Mouse (Mus musculus) v-Abl transformed pro-B cells (cell line): ENCODE measurements around the gene Gm20388.

Source experiments
- in situ Hi-C, 2 experiments: fragments of 400-800 bp; cut with MboI; formaldehyde crosslinking; loops; one replicate each; pipeline ENCODE4 v1.15.1; 2025; ENCODE audit not compliant: unreplicated experiment in 2 of 2

Gm20388 gene

DNA sequence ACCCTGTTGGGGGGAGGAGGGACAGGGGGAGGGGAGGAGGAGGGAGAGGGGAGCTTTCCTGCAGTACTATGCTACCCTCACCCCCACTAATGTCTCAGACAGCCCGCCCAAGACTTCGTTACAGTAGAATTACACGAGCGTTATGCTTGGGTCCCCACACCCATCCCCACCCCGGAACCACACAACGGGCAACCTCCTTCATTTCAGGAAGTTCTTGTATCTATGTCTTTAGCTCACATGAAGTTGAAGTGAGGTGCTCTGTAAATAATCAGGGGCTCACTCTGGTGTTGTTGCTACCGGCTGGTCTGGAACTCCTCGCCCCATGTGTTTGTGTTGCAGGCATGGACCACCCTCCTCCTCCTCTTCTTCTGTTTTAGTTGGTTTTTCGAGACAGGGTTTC, 2517.5 kb downstream of the Gm20388 start:
- in situ Hi-C loops: loop anchor here in 1 of 2 experiments (5.0 kb wide), 1 partner anchor 46 kb away; no protein-coding TSS in a partner anchor

DNA sequence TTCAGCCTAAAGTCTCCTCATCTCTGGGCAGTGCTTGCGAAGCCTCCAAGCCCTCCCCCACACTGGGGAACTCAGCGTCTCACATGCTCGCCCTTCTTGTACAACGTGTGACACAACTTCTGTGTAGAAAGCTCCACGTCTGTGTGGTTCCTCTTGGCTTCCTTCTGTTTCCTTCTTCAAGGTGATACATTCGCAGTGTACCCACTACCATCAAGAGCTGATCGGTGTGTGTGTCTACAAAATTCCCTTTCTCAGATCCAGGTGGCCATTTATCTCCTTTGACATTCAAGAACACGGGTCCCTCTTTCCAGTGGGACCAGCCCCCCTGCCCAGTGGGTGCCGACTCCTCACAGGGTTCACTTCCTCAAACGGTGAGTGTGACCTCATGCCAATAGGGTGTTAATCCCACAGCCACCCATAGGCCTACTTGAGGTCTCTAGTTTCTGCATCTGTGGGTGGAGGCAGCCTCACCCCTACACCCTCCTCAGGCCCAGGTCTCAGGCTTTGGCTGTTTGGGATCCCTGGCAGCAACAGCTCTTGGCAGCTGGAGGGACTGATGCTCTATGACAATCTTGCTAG, 2519.5 kb downstream of the Gm20388 start:
- in situ Hi-C loops: no loop called here

DNA sequence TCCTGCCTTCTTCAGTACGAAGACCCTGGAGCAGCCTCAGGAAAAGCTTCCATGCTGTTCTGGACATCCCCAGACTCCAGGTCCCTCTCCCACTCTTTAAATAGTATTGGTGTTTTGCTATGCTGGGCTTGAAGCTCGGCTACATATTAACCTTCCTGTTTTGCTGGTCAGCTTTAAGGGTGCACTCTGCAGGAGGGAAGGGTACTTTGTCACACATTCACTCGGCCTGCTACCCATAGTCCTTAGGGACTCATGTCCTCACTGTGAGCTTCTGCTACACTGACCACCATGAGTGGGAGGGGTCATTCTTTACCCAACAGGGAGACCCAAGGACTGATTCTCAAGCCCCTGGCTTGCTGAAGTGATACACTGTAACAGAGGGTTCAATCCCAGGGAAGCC, 2520.0 kb downstream of the Gm20388 start:
- in situ Hi-C loops: no loop called here

DNA sequence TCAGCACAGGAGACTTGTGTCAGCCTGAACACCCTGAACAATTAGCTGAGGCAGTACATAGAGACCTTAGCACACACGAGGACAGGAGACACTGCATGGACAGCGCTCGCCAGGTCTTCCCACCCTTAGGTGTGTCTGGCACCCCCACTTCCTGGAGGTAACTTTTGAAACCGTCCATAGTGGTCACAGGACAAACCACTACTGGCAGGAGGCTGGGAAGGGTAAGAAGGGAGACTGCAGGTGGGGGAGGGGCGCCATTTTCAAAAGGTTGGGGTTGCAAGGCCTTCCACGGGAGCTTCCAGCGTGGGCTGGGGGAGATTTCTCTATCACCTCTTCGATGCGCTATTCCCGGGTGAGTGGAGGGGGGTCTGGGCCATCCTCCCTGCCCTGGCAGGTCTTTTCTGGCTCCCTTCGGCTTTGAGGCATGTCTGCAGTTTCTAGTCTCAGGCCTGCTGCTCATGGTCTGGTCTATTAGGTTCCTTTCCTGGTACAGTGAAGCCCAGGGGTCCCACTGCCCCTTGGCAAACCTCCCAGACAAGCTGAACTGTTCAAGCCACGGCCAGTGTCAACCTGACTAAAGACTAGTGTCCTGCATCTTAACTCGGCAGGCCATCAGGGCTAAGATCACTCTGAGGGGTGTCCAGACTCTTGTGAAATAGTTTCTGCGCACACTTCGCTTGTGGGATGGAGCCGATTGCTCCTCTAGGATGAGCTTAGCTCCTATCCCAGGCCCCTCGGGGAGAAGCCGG, 2521.2 kb downstream of the Gm20388 start:
- in situ Hi-C loops: no loop called here

DNA sequence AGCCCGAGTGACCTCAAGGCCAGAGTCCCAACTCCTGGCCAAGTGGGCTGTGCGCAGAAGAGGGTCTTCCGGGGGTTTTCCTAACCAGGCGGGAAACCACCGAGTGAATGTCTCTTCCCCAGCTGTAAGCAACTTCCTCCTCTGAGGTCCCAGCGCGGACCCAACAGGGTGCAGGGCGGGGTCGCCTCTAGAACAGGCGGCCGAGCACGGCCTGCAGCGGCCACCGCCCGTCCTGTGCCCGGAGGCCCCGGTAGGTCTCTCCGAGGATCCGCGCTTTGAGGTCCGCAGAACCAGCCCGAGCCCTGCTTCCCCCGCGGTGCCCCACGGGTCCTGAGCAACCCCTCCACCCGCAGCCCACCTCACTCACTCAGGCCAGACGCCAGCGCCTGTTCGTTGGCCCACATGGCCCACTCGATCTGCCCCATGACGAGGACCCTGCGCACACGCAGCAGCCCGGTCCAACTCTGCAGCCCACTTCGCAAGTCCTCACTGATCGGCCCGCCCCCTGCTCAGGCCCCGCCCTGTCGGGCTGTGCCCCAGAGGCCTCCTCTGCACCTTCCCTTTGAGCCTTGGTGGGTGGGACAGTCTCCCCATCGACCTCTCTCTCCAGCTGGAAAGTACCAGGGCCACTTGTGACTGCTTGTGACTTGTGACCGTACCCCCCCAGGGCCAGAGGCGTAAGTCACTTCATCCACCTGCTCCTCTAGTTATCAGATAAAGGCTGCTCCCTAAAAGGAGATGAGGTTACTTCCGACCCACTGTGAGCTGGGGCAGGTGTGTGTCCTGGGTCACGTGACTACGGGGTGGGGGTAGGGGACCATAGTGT, 2522.0 kb downstream of the Gm20388 start, which contains the start of gene Cyba:
Gene Cyba, minus strand, starts transcription at position 488 of the 826 bp plus-strand sequence.
- in situ Hi-C loops: no loop called here

DNA sequence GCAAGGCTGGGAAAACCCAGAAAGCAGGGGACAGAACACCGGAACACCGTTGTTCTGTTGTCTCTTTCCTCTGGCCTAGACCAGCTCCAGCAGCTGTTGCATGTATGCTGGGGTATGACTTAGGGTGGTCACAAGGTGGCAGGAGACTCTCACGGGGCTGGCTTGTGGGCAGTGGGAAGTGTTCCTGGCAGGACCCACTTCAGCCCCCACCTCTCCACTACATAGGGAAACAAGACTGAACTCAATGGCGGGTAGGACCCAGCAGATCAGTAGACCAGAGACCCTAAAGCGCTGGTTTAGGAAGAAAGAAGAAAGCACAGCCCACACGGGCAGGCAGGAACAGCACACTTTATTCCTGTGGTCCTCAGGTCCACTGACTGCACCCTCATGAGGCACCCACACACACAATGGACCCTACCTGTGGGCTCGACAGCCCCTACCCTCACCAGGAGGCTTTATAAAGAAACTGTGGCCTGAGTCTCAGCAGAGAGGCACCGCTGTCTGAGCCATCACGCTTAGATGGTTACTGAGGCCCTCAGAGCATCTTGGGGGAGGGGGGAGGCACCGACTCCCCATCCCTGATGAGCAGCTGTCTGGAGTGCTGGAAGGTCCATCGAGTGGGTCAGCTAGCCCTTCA, 2522.7 kb downstream of the Gm20388 start:
- in situ Hi-C loops: no loop called here

DNA sequence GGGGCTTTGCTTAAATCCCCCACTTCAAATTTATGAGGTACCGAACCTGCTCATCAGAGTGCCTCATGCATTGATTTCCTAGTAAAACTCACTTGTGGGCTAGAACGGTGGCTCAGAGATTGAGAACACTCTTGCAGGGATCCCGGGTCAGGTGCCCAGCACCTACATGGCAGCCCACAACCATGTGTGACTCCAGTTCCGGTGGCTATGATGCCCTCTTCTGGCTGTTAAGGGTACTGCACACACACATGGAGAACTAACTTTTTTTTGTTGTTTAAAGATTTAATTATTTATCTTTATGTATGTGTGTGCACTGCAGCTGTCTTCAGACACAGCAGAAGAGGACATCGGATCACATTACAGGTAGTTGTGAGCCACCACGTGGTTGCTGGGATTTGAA, 2524.7 kb downstream of the Gm20388 start:
- in situ Hi-C loops: no loop called here

DNA sequence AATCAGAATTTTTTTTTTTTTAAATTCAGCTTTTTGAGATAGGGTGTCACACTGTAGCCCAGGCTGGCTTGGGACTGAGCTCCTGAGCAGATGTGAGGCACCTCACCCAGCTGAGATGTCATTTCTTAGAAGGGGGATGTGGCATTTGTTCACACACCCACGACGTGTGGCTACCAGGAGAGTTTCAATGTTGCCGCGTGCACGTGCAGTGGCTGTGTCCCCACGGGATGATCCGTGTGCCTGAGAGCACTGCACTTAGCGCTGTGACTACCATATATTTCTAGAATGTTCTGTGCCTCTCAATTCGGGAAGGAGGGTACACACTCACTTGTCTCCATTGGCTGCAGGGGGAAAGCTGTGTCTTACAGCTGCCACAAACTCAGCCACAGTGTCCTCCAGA, 2525.5 kb downstream of the Gm20388 start:
- in situ Hi-C loops: no loop called here

DNA sequence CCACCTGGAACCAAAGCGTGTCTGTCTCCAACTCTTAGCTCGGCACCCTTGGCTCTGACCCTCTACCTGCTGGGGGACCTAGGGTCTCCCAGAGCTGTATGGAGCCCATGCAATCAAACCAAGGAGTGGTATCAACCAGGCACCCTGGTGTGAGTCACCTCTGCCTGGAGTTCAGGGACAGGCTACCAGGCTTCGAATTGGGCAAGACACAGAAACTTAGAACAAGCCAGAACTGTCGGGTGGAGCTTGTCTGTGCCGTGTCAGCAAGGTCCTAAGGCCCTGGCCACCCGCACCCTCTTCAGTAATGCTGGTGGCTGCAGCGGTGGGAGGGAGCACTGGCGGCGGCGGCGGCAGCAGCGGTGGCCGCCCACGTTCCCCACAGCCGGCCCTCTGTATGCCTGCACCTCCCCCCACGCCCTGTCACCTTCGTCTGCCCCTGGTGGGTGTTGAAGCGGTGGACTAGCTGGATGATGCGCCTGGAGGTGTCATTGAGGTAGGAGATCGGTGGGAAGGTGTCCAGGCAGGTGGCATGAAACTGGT, 2526.0 kb downstream of the Gm20388 start:
- in situ Hi-C loops: no loop called here

DNA sequence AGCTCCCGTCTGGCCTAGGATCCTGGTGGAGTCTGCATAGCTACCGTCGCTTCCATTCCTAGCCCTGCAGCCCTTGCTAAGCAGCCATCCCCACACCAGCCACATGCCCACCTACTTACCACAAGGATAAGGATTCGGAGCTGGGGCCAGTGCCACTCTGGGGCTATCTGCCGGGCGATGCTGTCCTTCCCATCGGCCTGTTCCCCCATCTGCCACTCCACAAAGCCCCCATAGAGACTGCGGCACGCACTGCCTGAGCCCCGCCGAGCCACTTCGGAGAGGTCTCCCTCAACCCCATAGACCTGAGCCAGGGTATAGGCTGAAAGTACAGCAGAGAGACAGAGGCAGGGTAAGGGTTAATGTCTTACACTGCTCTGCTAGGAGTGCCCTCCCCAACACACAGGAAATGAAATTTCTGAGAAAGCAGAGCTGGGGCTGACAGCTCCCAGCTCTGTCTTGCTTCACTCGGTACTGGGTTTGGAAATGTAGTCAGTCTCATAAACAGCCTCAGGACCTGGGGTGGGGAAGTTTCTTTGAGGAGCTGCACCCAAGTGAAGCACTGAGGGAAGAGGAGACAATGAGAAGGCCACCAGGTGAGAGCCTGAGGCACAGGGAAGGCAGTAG, 2527.2 kb downstream of the Gm20388 start:
- in situ Hi-C loops: no loop called here

DNA sequence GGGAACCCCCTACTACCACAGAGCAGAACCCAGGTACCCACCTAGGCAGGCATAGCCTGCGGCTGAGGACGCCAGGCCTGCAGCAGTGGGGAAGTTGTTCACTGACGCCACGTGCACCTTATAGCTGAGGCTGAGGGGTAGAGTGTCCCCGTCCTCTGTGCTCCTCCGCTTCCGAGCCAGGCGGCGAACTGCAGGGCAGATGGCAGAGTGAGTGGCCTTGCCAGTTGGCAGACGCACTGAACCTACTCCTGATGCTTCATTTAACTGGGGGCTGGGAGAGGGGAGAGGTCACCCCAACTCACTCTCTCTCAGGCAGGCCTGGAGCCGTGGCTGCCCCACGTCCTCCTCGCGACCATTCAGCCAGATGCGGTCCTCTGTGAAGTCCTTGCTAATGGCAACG, 2528.7 kb downstream of the Gm20388 start:
- in situ Hi-C loops: no loop called here

DNA sequence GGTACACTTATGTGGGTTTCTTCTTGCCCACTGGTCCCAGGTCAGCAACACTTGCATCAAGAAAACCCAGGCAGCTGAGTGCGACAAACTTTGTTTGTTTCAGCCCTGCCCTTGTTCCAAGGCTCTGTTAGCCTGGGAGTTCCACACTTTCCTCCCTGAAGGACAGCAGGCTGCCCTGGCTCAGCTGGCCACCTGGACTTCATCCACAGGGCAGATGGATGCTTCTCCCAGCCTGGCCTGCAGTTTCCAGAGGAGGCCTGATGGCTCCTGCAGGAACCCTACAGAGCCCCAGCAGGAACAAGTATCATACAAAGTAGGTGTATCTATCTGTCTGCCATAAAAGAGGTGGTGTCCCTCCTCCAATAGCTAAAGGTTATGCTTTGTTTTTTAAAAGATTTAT, 2530.7 kb downstream of the Gm20388 start:
- in situ Hi-C loops: loop anchor here (5.0 to 10.0 kb wide), 3 partner anchors 106 to 167 kb away; partner anchors contain the start of gene Zfpm1 (in 1 of the 2)

DNA sequence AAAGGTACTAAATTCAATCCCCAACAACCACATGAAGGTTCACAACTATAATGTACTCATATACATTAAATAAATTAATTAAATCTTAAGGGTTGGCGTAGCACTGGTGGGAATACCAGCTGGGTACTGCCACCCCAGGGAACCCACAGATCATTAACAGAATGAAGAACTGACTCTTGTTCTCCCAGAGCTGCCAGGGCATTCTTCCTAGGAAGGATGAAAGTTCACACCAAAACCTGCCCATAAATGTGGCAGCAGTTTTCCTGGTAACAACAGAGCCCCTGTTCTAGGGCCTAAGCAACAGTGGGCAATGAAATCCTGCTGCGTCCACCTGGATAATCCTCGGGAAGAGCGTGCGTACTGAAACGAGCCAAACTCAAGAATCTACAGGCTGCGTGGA, 2531.7 kb downstream of the Gm20388 start:
- in situ Hi-C loops: loop anchor here (5.0 to 10.0 kb wide), 3 partner anchors 105 to 168 kb away; partner anchors contain the start of gene Zfpm1 (in 1 of the 2)

DNA sequence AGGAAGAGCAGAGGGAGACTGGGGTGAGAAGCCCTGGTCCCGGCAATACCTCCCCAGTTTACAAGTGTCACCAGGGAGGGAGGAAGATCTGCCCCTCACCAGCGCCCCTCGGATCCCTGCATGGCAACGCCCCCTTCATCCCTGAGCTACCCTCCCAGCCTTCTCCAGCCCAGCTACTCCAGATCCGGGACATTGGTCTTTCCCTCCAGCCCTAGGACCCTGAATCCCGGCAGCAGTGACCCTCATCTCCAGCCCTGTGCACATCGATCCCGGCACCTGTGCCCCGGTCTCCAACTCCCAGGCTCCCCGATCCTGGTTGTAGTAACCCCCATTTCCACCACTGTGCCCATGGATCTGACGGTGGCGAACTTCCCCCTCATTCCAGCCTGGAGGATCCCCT, 2532.1 kb downstream of the Gm20388 start:
- in situ Hi-C loops: loop anchor here (5.0 to 10.0 kb wide), 3 partner anchors 105 to 168 kb away; partner anchors contain the start of gene Zfpm1 (in 1 of the 2)

DNA sequence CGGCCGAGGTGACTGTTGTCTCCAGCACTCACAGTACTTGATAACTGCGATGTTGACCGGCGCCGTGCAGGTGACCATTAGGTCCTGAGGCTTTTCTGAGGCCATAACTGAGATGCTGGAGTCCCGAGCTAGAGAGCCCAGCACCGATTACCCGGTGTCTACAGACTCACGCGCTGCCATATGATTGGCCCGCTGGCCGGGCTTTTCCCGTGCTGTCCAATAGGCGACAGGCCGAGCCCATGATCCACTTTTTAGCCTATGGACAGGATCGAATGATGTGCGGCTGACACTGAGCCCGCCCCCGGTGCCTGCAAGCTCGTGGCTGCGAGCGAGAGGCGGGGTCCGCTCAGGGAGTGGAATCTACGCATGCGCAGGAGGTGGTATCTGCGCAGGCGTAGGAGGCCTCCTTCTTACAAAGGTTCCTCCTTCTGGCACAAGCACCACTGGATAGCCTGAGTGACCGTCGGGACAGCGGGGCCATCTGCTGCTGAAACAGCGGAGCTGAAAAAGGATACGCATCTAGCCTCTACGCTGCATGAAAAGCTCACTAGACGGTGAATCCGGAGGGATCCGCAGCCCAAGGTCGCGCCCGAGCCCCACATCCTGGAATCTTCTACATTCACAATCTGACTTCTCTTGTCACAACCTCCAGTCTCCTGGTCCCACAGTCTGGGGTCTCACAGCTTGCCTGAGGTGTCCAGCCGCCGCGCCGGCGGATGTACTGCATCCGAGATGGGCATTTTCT, 2532.8 kb downstream of the Gm20388 start, which contains the start of gene Mvd:
Gene Mvd, minus strand, starts transcription at position 161 of the 745 bp plus-strand sequence.
- in situ Hi-C loops: loop anchor here (5.0 to 10.0 kb wide), 3 partner anchors 104 to 169 kb away; partner anchors contain the start of gene Zfpm1 (in 1 of the 2)

DNA sequence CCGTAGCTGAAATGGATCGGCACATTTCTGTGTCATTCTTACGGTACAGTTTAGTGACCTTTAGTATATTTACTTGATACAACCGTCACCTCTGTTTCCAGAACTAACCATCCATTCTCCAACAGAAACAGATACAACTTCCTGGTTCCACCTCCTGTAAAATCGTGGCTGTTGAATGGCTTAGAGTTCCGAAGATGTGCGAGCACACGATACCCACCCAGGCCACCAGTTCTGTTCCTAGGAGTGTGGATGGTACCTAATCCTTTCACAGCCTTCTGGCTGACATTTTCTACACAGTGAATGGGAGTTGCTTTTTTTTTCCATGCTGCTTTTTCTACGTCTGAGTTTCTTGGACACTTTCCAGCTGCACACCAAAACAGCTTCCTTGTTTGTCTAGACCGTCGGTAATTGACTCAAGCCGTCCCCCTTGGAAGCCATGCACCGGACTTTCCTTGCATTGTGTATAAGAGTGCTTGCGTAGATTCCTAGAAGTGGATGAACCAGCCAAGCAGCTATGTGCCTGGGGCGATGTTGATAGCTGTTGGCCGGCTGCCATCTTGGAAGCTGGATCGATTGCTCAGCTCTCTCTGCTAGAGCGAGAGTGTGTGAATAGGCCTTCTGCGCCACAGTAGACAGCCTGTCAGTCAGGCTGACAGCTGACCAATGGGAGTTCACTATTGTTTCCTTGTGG, 2533.6 kb downstream of the Gm20388 start:
- in situ Hi-C loops: loop anchor here (5.0 to 10.0 kb wide), 3 partner anchors 103 to 169 kb away; partner anchors contain the start of gene Zfpm1 (in 1 of the 2)

DNA sequence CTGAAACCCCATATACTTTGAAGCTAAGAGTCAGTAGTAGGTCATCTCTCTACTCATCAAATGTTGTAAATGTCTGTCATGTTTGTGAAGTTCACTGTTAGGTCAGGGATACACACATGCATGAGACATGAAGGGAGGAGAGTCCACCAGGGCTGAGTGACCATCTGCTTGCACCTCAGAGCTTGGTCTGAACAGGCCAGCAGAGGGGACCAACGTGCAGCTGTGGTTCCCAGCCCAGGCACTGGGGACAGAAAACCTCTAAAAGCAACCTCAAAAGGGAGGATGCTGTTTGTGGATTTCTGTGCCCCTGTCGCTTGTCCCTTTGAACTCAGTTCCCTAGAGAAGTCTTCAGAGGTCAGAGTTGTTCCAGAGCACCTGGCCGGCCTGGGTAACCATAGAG, 2534.6 kb downstream of the Gm20388 start:
- in situ Hi-C loops: loop anchor here (10.0 kb wide), 2 partner anchors 160 to 170 kb away; partner anchors contain the start of gene Zfpm1 (in 1 of the 2)

DNA sequence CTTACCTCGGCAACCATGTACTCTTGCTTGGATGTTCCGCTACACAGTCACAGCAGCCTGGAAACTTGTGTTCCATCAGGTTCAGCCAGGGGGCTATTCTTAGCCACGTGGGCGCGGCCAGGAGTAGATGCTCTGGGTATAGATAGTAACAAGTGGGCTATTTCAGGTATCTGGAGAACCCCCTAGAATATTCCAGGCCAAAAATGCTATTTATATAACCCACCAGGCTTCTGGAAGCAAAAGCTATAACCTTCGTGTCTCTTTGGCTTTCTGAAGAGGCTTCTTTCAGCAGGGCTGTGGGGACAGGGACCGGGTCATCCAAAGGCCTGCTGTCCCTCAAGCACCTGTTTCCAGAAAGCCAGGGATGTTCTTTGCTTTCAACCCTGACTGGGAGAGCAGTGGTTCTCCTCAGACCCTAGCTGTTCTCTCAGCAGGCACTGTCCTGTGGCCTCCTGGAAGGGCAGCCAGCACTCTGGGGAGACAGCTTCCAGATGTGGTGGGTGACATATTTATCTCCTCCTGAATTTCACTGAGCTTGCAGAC, 2540.6 kb downstream of the Gm20388 start:
- in situ Hi-C loops: no loop called here
